26 mouse cellular contexts compared by ENCODE assay signal in the genomic region with DNA sequence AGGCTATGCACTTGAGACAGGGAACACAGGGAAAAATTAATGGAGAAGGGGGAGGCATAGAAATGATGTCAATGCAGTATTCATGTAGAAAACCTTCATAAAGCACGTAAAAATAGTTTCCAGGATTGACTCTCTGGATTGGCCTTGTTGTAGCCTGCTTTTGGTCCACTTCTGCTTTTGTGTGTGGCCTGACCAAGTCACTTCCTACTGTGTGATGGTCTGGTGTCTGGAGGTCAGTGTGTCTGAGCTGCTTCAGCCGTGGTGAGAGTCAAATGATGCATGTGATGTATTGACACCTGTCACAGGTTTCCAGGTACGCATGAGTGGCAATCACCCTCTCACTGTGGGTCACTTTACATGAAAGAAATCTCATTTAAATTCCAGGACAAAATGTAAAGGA. TPM values are rescaled to one million over a fixed set of nuclear protein-coding genes. Genes with fewer than 3 reads are reported as not detected.
"Had no signal": no experiment of that assay in that cellular context is flagged by ENCODE, and none has a peak within 500 bp of the region (broad histone marks: within the 10 kb centered on the region; RNA-seq: fewer than 3 reads in every experiment).

No protein-coding gene starts in this region.

- H3K27ac ChIP-seq: heart, adult 2 months; heart, embryonic 10.5 days; hindbrain, embryonic 10.5 days; hindbrain, embryonic 12.5 days; hindbrain, embryonic 14.5 days; intestine, embryonic 15.5 days; kidney, postnatal 0 days; layer of hippocampus, adult 2 months; left cerebral cortex, adult 2 months; limb, embryonic 10.5 days; limb, embryonic 12.5 days; liver, embryonic 13.5 days had no signal

- H3K4me3 ChIP-seq: heart, adult 2 months; heart, embryonic 10.5 days; heart, embryonic 12.5 days; hindbrain, embryonic 10.5 days; hindbrain, embryonic 12.5 days; intestine, embryonic 15.5 days; layer of hippocampus, adult 2 months; left cerebral cortex, adult 2 months; limb, embryonic 10.5 days; limb, embryonic 12.5 days; liver, embryonic 13.5 days had no signal

- H3K36me3 ChIP-seq: heart, embryonic 10.5 days; heart, embryonic 12.5 days; hindbrain, embryonic 10.5 days; hindbrain, embryonic 12.5 days; intestine, embryonic 15.5 days; limb, embryonic 10.5 days; limb, embryonic 12.5 days; liver, embryonic 13.5 days had no signal

- H3K4me2 ChIP-seq: heart, embryonic 12.5 days; hindbrain, embryonic 12.5 days; hindbrain, embryonic 14.5 days; intestine, embryonic 15.5 days; limb, embryonic 12.5 days; liver, embryonic 11.5 days; liver, embryonic 13.5 days had no signal

- H3K4me1 ChIP-seq: heart, embryonic 10.5 days; heart, embryonic 12.5 days; intestine, embryonic 15.5 days; limb, embryonic 12.5 days had no signal

- H3K9me3 ChIP-seq: heart, embryonic 10.5 days; heart, embryonic 12.5 days; hindbrain, embryonic 10.5 days; hindbrain, embryonic 12.5 days; intestine, embryonic 15.5 days; limb, embryonic 10.5 days; limb, embryonic 12.5 days; liver, embryonic 13.5 days had no signal

- ATAC-seq: forebrain, postnatal 0 days; hindbrain, embryonic 16.5 days; inflammation-experienced regulatory T-cells, adult 6 months; intestine, embryonic 15.5 days; intestine, postnatal 0 days had no signal

- H3K27me3 ChIP-seq: heart, embryonic 12.5 days; hindbrain, embryonic 12.5 days; intestine, embryonic 15.5 days; limb, embryonic 12.5 days; liver, embryonic 13.5 days had no signal

- H3K9ac ChIP-seq: forebrain, postnatal 0 days; heart, embryonic 12.5 days; hindbrain, embryonic 12.5 days; hindbrain, embryonic 14.5 days; intestine, embryonic 15.5 days; limb, embryonic 12.5 days; liver, embryonic 13.5 days had no signal

- DNase-seq: forebrain, postnatal 0 days; gastrocnemius, postnatal 14 days; gastrocnemius, postnatal 36 days; heart, adult 2 months; heart, postnatal 10 days; heart, postnatal 4 days; kidney, adult 2 months; kidney, postnatal 14 days; kidney, postnatal 36 days; liver; liver, embryonic 13.5 days had no signal

RNA-seq across cellular contexts. Expression of gene Myo16, which starts 16.2 kb away (rescaled TPM):
- polyA plus RNA-seq: heart, adult 2 months; inflammation-experienced regulatory T-cells, adult 6 months; intestine, postnatal 0 days; liver, embryonic 13.5 days had no signal
